Mouse (Mus musculus): ENCODE measurements around the gene Tgif2.

DNA sequence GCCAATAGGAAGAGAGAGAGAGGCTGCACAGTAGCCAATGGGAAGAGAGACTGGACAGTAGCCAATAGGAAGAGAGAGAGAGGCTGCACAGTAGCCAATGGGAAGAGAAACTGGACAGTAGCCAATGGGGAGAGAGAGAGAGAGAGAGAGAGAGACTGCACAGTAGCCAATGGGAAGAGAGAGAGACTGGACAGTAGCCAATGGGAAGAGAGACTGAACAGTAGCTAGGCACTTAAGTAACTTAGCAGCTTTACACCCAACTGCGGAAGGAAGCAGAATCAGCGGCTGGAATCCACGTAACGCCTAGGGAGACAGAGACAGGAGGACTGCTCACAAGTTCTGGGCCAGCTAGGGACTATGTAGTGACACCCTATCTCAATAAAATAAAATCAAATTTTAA, 35.2 kb upstream of the Tgif2 start:
- TF ChIP-seq CTCF (IDR thresholded peaks at IDR 0.05; ENCODE audit: low read depth, low read length) (no peak), POLR2A (IDR thresholded peaks at IDR 0.05; ENCODE audit: extremely low read depth, insufficient read depth, low read length) (no peak)
